Mouse (Mus musculus) activated CD4-positive, CD25-positive, alpha-beta regulatory T cell, adult 4 months (primary cell): ENCODE measurements around the gene Ppib. TPM values are rescaled to one million over a fixed set of nuclear protein-coding genes. Genes with fewer than 3 reads are reported as not detected.
A peak's percentile ranks its signal among the peaks of the same experiment; 100 is the strongest.

Experiments used
- ATAC-seq: one replicate; pipeline ENCODE4 v1.8.0; 2017
- polyA plus RNA-seq, 2 experiments: library from polyadenylated mRNA; unstranded; fragments of 100-300 nt; shearing (Covaris generic); gene quantifications; one replicate each; pipeline ENCODE4 v1.2.1; 2017

Ppib gene
- polyA plus RNA-seq, result 100 to 1,000 TPM; 542 to 636 TPM

DNA sequence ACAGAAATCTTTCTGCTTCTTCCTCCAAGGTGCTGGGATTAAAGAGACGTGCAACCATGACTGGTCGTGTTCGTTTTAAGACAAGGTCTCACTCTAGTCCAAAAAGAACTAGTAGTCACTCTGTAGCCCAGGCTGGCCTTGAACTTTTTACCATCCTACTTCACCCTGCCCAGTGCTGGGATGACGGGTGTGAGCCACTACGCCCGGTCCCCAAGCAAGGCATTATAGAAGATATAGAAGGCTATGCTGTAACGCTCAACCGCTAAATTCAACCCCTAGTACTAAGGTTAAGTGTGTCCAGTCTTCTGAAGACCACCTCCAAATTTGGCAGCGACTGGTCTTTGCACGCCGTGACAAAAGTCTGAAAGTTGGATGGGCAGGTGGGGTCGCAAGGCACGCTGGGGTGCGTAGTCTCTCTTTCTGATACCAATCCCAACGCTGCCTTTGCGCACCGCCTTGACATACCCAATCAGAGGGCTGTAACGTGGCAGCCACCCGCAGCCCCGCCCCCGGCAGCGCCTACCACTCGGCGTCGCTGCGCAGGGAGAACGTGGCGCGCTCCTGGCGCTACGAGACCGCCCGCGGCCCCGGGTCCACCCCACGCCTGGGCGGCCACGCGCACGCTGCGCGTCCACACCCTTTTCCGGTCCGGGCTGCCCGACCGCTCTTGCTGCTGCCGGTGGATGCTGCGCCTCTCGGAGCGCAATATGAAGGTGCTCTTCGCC lies at the start of gene Ppib:
Gene Ppib, plus strand, starts transcription at position 640 of the 725 bp plus-strand sequence.
- ATAC-seq, result peak; percentile 97

DNA sequence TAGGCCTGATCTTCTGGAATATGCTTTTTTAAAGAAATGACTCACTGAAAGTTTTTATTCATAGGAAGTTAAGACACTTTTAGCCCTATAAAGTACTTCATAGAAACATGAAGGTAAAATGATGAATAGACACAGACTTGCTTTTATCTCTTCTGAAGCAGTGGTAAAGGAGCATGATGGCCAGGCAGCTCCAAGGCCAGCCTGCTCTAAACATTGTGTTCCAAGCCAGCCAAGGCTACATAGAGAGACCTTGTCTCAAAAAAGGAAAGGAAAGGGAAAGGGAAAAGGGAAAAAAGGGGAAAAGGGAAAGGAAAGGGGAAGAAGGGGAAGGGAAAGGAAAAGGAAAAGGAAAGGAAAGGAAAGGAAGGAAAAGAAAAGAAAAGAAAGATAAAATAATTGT lies 39.4 kb upstream of the Ppib start:
- no peak for ATAC-seq

DNA sequence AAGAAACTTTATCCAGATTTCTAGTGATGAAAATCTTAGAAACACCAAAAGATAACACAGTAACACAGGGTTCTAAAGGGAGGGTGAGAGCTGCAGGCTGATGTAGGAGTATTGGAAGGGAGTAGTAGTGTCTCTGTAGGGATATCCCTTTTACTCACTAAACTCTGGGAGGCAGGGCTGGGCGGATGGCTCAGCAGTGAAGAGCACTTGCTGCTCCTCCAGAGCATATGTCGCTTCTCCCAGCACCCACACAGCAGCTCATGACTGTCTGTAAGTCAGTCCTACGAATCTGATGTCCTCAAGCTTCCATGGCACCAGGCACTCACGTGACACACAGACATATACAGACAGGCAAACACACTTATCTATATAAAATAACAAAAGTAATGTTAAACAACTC lies 21.9 kb upstream of the Ppib start:
- ATAC-seq, result no peak

DNA sequence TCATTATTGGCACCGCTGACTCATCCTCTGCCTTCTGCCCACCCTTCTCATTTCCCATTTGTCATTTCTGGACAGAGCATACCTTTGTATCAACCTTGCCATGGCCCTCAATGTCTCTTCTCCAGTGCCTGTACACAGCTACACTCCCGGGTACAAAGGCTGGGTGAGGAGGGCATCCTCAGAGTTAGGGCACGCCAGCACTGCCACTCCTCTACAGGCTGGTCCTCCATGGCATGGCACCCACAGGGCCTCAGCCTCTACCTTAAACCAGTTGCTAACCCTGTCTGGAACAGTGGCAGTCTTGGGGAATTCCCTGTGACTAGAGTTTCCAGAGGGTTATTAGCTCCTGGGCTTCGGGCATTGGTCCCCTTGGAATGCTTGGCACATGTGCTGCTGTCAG lies 21.4 kb upstream of the Ppib start:
- ATAC-seq, result no peak

DNA sequence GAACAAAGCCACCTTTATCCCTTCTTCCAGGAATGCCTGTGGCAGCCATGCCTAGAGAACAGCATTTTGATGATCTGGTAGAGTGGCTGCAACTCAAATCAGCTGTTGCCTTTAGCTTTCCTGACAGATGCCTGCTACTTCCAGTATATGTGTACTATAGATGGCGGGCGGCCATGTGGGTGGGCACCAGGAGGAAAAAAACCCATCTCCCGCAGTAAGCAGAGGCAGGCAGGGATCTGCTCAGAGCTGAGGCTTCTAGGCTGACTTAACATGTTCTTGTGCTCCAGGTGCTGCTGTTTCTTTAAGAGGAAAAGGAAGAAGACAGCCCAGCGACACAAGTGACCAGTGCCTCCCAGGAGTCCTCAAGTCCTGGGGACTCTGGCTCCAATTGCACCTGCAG lies 20.7 kb upstream of the Ppib start:
- ATAC-seq, result no peak

DNA sequence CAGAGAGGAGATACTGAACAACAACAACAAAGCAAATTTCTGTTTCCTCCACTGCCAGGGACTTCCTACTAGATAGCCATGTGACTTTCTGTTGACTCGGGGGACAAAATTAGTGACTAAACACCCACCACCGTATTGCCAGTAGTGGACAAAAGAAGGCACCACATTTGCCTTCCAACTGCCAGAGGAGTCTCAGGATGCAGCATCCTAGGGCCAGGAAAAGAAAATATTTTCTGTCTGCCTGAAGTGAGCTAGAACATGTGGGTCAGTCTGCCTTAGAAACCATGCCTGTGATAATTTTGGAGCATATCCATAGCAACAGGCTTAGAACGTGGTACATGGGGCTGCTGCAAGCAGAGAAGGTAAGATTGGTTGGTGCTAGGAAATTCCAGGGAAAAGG lies 19.2 kb upstream of the Ppib start:
- ATAC-seq, result no peak

DNA sequence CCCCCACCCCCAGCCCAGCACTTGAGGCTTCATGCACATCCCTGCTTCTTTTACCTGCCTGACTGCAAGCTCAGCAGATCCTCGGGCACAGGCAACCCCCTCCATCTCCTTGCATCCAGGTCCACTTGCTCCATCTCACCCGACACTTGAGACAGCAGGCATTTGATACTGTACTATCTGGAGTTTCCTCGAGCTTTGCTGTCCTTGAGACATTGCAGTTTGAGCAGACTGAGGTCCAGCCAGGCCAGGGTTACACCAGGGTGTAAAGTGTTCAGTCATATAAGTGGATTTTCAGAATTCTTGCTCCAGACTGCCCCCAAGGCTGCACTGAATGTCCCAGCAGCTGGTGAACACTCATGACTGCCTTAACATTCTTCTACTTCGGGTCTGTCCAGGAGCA lies 17.7 kb upstream of the Ppib start:
- ATAC-seq, result no peak

DNA sequence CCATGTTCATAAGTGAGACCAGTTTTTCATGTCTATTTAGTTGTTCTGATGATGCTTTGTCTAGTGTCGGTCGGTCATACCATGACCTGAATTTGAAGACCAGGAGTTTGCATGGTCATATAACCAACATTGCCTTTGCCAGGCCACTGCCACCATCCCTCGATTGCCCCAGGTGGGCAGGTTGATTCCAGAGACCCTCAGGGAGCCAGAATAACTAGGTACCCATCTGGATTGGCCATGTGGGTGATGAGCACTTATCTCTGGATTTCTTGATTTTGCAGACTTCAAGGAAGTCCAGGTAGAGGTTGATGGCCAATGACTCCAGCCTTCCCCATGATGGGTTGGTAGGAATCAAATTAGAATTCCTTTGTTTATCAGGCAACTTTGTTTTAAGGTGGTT lies 16.8 kb upstream of the Ppib start:
- ATAC-seq, result no peak

DNA sequence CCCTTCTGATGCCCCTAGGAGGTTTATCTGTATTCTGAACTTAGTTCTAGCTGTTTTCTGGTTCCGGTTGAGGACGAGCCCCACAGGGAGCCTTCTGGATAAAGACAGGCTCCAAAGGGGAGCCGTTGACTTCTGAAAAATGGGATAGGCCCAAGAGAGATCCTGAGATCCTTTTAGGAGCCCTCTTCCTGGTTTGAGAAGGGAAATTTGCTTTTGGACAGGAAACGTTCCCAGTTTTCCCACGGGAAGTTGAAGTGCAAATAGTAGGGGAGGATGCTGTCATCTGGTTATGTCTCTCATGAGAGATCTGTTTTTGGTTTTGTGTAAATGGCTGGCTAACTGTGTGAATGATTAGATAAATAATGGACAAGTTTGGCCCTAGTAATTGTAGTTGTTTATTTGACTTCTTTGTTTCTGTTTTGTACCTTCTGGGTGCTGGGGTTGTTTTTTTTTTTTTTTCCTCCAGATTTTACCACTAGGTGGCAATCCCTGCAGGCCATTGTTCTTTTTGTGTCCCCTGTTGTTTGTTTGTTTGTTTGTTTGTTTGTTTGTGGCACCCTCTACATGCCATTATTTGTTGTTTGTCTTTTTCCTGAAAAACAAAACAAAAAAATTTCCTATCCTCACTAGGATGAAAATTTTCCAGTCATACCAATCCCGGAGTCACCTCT lies 10.0 kb upstream of the Ppib start:
- no peak for ATAC-seq

DNA sequence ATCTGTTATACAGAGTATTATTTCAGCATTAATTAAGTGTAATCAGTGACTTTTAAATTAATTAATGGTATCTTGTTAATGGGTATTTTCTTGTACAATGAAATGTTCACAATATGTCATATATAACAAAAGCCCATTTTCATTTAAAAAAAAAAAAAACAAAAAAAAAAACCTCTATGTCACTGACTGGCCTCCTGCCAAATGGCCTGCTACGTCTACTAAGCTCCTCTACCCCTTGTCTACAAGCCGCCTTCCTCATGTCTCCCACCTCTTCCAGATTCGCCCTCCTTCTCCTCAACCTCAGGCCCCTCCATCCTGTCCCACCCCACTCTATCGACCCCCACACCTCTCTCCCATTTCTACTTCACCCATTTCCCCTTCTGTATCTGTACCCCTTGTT lies 8.5 kb upstream of the Ppib start:
- no peak for ATAC-seq

DNA sequence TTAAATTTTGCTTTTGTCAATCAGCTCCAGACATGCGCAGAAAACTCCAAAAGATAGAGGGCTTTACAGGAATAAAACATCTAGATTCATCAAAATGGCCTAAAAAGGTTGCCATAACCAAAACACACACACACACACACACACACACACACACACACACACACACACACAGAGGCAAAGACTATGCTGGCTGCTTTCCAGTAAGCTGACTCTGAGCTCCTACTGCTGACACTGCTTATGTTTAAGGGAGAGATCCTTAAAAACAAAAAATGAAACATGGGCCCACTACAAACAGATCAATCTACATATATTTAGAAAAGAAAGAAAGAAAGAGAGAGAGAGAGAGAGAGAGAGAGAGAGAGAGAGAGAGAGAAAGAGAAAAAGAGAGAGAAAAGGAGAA lies 7.3 kb upstream of the Ppib start:
- ATAC-seq, result no peak

DNA sequence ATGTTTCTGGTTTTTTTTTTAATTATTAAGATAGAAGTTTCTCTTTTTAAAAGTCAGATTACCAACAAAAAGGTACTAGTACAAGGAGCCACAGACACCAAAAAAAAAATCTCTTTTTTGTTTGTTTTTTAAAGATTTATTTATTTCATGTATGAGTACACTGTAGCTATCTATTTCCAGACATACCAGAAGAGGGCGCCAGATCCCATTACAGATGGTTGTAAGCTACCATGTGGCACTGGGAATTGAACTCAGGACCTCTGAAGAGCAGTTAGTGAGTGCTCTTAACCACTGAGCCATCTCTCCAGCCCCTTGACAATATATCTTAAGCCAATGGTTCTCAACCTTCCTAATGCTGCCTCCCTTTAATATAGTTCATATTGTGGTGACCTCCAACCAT lies 6.4 kb upstream of the Ppib start:
- no peak for ATAC-seq

DNA sequence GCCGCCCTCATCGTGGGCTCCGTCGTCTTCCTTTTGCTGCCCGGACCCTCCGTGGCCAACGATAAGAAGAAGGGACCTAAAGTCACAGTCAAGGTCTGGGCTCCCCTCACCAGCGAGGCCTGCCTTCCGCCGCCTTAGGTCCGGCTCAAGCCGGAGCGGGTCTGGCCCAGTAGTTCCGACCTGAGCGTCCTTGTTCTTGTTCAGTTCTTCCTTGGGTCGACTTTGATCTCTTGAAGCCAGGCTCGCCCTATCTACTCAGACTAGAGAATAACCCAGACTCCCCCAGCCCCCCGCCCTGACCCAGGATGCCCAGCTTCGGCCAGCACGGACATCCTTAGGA lies 256 bp downstream of the Ppib start:
- no peak for ATAC-seq

DNA sequence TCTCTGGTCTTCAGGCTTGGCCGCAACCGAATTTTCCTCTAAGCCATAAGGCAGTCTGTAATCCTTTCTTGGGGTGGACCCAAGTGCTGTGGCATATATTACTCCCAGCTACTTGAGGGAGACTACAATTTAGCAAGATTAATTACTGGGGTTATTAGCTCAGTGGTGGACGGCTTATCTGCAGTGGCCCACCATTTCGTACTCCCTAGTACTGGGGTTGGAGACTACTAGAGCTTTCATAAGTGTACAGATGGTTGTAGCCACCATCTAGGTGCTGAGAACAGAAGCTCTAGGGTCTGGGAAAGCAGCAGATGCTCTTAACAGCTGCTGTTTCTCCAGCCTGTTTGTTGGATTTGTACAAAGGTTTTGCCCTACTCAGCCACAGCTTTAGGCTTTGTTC lies 964 bp downstream of the Ppib start:
- ATAC-seq, result no peak

DNA sequence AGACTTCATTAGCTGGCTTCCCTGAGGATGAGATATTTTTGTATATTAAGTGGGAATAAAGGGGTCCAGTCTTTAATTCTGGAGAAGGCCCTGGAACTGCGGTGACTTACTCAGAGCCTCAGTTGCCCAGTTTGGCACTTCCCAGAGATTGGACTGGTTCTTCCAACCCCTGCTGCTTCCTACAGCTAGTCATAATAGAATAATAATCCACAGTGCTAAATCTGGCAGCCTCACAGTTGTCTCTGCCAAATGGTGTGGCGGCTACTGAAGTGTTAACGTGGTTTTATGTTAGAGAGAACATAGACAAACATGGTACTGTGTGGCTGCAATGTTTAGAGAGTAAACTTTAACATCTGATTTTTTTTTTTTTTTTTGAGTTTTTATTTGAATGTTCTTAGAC lies 1.6 kb downstream of the Ppib start:
- ATAC-seq, result no peak

DNA sequence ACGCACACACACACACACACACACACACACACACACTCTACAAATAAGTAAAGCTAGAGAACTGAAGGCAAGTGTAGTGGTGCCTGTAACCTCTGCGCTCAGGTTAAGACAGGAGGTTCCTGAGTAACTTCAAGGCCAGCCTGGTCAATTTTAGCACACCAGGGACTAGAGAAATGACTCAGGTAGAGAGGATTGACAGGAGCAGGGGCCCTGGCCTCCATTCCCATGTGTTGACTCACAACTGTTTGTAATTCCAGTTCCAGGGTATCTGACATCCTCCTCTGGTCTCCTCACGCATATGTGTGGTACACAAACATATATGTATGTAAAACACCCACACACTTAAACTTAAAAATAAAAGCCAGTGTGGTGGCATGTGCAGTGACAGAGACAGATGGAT lies 3.4 kb downstream of the Ppib start:
- ATAC-seq, result no peak

DNA sequence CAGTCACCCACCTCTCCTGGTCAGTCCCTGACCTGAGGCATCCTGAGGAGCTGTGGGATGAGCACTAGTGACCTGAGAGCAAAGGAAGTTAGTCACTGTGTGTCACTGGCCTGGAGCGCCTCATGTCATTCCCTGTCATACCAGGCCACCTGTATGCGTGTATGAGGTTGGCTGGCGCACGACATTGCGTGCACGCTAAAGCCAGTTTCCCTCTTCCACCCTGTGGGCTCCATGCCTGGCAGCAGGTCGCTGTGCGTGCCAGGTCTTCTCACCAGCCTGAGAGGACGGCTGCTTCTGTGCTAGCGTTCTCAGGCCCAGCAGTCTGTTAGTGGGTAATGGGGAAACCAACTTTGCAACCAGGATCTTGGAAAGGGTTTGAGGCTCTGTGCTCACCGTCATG lies 4.3 kb downstream of the Ppib start:
- ATAC-seq, result no peak

DNA sequence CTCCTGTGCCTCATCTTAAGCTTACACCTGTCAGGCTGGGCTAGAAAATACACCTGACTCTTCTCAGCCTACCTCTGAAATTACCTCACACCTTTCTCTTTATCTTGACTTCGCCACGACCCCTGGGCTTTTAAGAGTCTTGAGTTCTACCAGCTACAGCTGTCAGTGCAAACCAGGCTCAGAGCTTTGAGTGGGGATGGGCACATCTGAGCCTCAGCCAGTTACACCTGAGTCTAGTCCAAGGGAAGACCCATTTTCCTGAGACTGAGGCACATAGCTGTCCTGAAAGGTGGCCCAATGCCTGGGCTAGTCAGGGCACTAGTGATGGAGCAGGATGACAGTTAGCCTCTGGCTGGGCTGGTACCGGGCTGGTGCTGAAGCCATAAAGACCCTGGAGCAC lies 6.8 kb downstream of the Ppib start:
- ATAC-seq, result no peak

DNA sequence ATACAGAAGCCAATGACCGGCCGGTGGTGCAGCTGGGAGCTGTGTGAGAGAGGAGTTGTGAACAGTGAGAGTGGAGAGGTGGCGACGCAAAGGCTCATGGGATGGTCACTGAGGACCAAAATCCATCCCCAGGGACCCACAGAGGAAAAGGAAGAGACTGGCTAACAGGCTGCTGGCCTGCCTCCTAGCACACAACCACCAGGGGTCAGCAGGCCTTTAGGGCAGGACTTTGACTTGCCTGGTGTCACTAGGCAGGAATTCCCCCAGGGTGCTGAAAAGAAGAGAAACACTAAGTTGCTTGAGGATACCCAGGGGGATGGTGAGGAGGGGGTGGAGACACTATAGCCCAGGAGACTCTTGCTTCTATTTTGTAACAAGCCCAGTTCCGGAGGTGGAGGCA lies 7.5 kb downstream of the Ppib start:
- no peak for ATAC-seq

DNA sequence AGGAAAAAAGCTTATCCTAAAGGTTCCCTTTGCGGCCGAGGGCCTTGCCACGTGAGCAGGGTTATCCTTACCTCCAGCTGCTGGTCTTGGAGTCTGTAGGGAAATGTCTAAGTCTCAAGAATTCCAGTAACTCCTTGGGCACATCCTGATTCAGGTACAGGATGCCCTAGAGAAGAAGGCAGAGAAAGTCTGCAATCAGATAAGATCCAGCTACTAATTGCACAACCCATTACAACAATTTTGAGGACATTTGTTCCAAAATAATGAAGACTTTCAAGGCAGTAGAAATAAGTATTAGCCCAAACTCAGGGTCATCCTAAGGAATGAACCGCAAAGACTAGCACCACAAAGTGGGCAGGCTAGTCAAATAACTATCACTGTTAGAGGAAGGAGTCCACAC lies 8.0 kb downstream of the Ppib start:
- no peak for ATAC-seq

DNA sequence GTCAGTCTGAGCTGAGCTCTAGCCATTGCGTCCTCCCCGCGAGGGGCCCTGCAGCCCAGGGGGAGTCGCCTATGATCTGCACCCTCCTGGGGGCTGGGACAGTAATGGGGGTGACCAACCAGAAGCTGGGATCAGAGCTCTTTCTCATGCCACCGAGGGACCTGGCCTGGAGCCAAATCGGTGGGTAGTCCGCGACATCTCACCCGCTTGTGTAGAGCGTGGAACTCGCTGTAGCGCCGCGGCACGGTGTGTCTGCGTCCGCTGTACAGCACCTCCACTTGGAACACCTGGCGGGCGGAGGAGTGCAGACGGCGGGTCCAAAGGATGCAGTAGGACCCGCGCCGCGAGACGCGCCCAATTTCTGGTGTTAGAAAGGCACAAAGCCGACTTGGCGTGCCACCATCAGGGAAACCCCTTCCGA lies 9.0 kb downstream of the Ppib start:
- peak; percentile 4 for ATAC-seq

DNA sequence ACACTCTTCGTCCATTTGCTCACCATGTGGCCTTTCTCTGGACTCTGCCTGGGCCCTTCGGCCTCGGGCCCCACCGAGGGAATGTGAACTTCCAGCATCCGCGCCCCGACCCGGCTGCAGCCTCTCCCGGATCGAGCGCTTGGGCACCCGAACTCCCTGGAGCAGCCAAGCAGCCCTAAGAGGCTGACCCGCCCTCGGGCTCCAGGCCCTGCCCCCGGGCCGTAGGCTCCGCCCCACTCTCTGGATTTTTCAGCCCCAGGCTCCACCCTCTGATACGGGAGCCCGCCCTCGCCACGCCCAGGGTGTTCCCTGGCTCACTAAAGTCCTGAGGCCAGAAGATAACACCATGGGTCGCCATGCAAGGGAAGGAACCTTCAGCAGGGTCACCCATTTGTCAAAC lies 9.6 kb downstream of the Ppib start, which contains the start of gene Snx22:
Gene Snx22, minus strand, starts transcription at position 137 of the 400 bp plus-strand sequence.
- ATAC-seq, result peak; percentile 82

DNA sequence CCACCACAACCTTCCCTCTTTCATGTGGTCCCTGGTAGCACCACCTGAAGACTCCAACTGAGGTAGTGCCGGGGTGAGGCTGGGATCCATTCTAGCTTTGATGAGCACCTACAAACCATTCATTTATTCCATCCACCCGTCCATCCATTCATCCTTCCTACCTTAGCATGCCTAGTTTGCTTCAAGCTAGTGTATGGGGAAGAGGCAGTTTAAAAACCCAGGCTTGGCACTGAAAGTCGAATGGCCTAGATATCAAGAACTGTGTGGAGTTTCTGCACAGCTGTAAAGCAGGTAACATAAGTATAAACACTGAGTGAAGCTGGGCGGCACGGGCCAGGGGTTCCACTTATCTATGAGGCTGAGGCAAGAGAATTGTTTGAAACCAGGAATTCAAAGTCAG lies 10.1 kb downstream of the Ppib start:
- ATAC-seq, result no peak

DNA sequence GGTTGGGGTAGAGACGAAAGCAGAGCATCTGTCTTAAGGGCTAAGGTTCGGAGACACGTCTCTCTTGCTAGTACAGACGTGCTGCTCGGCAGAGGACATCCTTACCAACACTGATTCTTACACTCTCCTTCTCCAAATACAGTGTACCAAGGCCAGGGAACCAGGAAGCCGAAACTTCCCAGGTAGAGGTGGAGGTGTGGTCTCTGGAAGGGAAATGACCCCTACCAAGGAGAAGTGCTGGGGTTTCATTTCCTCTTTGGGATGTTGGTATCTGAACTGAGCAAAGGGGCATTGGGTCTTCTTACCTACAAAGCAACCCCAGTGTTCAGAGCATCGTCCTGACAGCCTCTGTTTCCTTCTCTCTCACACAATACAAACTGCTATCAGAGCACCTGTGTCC lies 12.7 kb downstream of the Ppib start:
- ATAC-seq, result no peak

DNA sequence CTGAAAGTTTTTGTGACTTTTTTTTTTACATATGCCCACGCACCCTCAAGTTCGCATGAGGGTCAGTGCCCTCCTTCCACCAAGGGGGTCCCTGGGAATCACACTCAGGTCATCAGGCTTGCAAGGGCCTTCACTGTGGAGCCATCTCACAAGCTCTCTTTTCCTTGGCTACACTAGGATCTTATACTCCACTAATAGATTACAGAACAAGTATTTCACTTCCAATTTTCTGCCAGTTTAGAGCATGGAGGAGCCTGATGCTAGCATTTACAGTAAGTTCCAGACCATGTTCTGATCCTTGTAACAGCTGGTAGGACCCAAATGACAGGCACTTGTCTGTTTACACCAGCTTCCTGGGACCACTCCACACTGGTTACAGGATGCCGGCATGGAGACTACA lies 18.1 kb downstream of the Ppib start:
- no peak for ATAC-seq
